Comparison of ENCODE assay signal across 9 mouse cellular contexts in the genomic region with DNA sequence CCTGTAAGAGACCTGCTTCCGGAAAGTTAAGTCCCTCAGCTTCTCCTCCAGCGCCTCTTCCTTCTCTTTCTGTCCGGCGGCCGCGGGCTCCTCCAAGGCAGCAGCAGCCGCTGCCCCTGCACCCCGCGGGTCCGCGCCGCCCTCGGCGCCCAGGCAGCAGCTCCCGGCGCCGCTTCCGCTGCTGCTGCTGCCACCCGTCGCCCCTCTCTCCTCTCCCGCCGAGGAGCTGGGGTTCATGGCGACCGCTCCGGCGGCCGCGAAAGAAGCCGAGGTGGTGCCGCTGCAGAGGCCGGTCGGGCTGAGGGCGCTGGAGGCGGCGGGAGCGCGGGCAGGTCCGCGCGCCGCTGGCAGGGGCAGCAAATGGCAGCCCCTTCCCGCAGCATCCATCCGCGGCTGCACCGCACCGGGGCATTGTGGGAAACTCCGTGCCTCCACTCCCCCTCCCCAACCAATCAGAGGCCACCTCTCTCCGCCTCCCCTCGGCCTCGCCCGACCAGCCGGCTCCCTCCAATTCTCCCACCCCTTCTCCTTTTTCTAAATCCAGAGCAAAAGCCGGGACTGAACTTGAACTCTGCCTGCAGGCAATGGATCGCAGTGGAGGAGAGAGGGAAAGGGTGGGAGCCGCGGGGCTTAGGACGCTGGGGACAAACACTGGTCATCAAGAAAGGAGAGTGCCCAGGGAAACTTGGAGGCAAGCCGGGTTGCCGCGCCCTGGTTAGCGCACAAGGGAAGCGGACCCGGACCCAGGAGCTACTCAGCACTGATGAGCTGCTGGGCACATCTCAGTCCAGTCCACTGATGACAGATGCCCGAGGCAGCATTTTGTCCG. TPM values are rescaled to one million over a fixed set of nuclear protein-coding genes. Genes with fewer than 3 reads are reported as not detected.
DNase-seq lines count a peak whose midpoint lies in the region; ATAC-seq lines count a peak whose summit lies in the region.
"Had no signal": no experiment of that assay in that cellular context is flagged by ENCODE, and none has a peak within 500 bp of the region (broad histone marks: within the 10 kb centered on the region; RNA-seq: fewer than 3 reads in every experiment).

Dgki (minus strand) TSS at position 623 of the 829 bp plus-strand sequence.

- peak within 1 kb of the TSS; percentile 87 for H3K9ac ChIP-seq in forebrain, embryonic 13.5 days
- peak within 1 kb of the TSS; percentile 91 for H3K9ac ChIP-seq in hindbrain, embryonic 15.5 days
- H3K9ac ChIP-seq in midbrain, embryonic 13.5 days (replicated peaks), result peak within 1 kb of the TSS; percentile 88

- DNase-seq in gastrocnemius, postnatal 14 days, result peak; percentile 27
- DNase-seq in gastrocnemius, postnatal 36 days, result no peak
- peak; percentile 79 to 87 for DNase-seq in left cerebral cortex, adult 9 months (ENCODE audit: low spot score in 2 of 2)
- peak; percentile 62 for DNase-seq in testis, postnatal 14 days (ENCODE audit: low spot score)

- intact Hi-C loops in gastrocnemius, postnatal 14 days (cut with DNase I; ENCODE audit: low total_unique reads), result no loop called here
- intact Hi-C loops in gastrocnemius, postnatal 36 days (cut with DNase I), result no loop called here

- peak within 1 kb of the TSS; percentile 88 for H3K4me2 ChIP-seq in forebrain, embryonic 13.5 days
- H3K4me2 ChIP-seq in hindbrain, embryonic 15.5 days, result peak within 1 kb of the TSS; percentile 72
- H3K4me2 ChIP-seq in midbrain, embryonic 13.5 days (replicated peaks), result peak within 1 kb of the TSS; percentile 87

- peak; percentile 98 for ATAC-seq in forebrain, embryonic 13.5 days
- peak; percentile 95 for ATAC-seq in hindbrain, embryonic 15.5 days (ENCODE audit: low FRiP score, low read depth)
- ATAC-seq in midbrain, embryonic 13.5 days, result peak; percentile 95

- no peaks in the 10 kb centered on the region; the same call in 1 of the 2 replicates for H3K4me1 ChIP-seq in brown adipose tissue, adult 24 weeks (ENCODE audit: control insufficient read depth, insufficient read depth, insufficient read length, low read length)
- H3K4me1 ChIP-seq in forebrain, embryonic 13.5 days, result peaks cover 33% of the 10 kb centered on the region
- peaks cover 35% of the 10 kb centered on the region for H3K4me1 ChIP-seq in hindbrain, embryonic 15.5 days (replicated peaks)
- H3K4me1 ChIP-seq in midbrain, embryonic 13.5 days (replicated peaks), result peaks cover 46% of the 10 kb centered on the region

- H3K36me3 ChIP-seq in forebrain, embryonic 13.5 days (ENCODE audit: poor library complexity, severe bottlenecking), result no peaks in the 10 kb centered on the region
- H3K36me3 ChIP-seq in hindbrain, embryonic 15.5 days, result no peaks in the 10 kb centered on the region
- no peaks in the 10 kb centered on the region for H3K36me3 ChIP-seq in midbrain, embryonic 13.5 days

- H3K27me3 ChIP-seq in forebrain, embryonic 13.5 days, result peaks cover 27% of the 10 kb centered on the region; the same call in 1 of the 2 replicates
- no peaks in the 10 kb centered on the region for H3K27me3 ChIP-seq in hindbrain, embryonic 15.5 days
- peaks cover 22% of the 10 kb centered on the region for H3K27me3 ChIP-seq in midbrain, embryonic 13.5 days

- H3K4me3 ChIP-seq in brown adipose tissue, adult 24 weeks (ENCODE audit: insufficient read depth, low read depth, low read length), result peak within 1 kb of the TSS; percentile 44
- H3K4me3 ChIP-seq in forebrain, embryonic 13.5 days, result peak within 1 kb of the TSS; percentile 83
- peak within 1 kb of the TSS; percentile 93 for H3K4me3 ChIP-seq in hindbrain, embryonic 15.5 days
- H3K4me3 ChIP-seq in midbrain, embryonic 13.5 days (replicated peaks), result peak within 1 kb of the TSS; percentile 82

- H3K9me3 ChIP-seq in forebrain, embryonic 13.5 days (replicated peaks), result no peaks in the 10 kb centered on the region
- no peaks in the 10 kb centered on the region for H3K9me3 ChIP-seq in hindbrain, embryonic 15.5 days
- no peaks in the 10 kb centered on the region for H3K9me3 ChIP-seq in midbrain, embryonic 13.5 days

- WGBS in forebrain, embryonic 13.5 days, result under 1% methylated on average over 63 of the region's 65 CpGs
- under 1% methylated on average over 58 of the region's 65 CpGs for WGBS in hindbrain, embryonic 15.5 days
- WGBS in midbrain, embryonic 13.5 days, result under 1% methylated on average over 64 of the region's 65 CpGs

- no peak within 1 kb of the TSS for H3K27ac ChIP-seq in brown adipose tissue, adult 24 weeks (replicated peaks; ENCODE audit: low read depth, low read length)
- peak within 1 kb of the TSS; percentile 51 for H3K27ac ChIP-seq in forebrain, embryonic 13.5 days
- H3K27ac ChIP-seq in hindbrain, embryonic 15.5 days (replicated peaks), result peak within 1 kb of the TSS; percentile 89
- H3K27ac ChIP-seq in midbrain, embryonic 13.5 days, result peak within 1 kb of the TSS; percentile 86

RNA-seq across cellular contexts. Expression of gene Dgki, which starts in this region (rescaled TPM):
- under 1 TPM; 0.41 to 0.55 TPM for total RNA-seq in gastrocnemius, postnatal 14 days (2021)
- under 1 TPM; 0.13 to 0.15 TPM for total RNA-seq in gastrocnemius, postnatal 36 days (2021)
- not detected in 2 replicates for polyA plus RNA-seq in brown adipose tissue, adult 24 weeks (2012; ENCODE audit: insufficient read depth, insufficient read length, missing spikeins)
- 3.8 and 4.3 TPM in 2 replicates for polyA plus RNA-seq in forebrain, embryonic 13.5 days (2015; fragmentation: Nextera tagmentation; extraction: Ambion mirVana)
- 6.7 and 7.0 TPM in 2 replicates for polyA plus RNA-seq in hindbrain, embryonic 15.5 days (2015; fragmentation: Nextera tagmentation; extraction: Ambion mirVana)
- 4.8 and 6.4 TPM in 2 replicates for polyA plus RNA-seq in midbrain, embryonic 13.5 days (2015; fragmentation: Nextera tagmentation; extraction: Ambion mirVana)
- polyA plus RNA-seq: C2C12 had no signal

Comparison
In these comparisons a context has a peak if more than half of its experiments do, and no peak if none do; other contexts are left out.
1. Peak in DNase-seq in gastrocnemius, postnatal 14 days; RNA of the gene not detected or under 1 TPM.
2. DNase-seq: peak in left cerebral cortex, adult 9 months (2 of 2) and testis, postnatal 14 days (single experiment); none in gastrocnemius, postnatal 36 days (0 of 2).
3. Peak in every context shown above with its lines, with median percentiles within 50 percentile points of each other: H3K4me3 ChIP-seq, ATAC-seq, H3K4me2 ChIP-seq and H3K9ac ChIP-seq.